17 mouse cellular contexts compared by ENCODE assay signal in genomic region chr8:12489194-12489593, GRCm38 (mm10).
"Had no signal": no experiment of that assay in that cellular context is flagged by ENCODE, and none has a peak within 500 bp of the region (broad histone marks: within the 10 kb centered on the region; RNA-seq: fewer than 3 reads in every experiment).

No protein-coding gene starts in this region.

- H3K4me3 ChIP-seq: neural tube, embryonic 12.5 days; neural tube, embryonic 13.5 days; neural tube, embryonic 15.5 days; stomach, embryonic 15.5 days had no signal

- DNase-seq: retina, postnatal 1 day; right cerebral cortex, adult 18-20 months; right cerebral cortex, postnatal 14 days; right cerebral cortex, postnatal 25 days; right cerebral cortex, postnatal 4 days; spleen, adult 18-20 months; thymus, adult 18-20 months; thymus, adult 2 months; thymus, postnatal 14 days; thymus, postnatal 25 days; thymus, postnatal 36 days; thymus, postnatal 4 days had no signal

- H3K4me2 ChIP-seq: neural tube, embryonic 12.5 days; neural tube, embryonic 13.5 days; neural tube, embryonic 15.5 days; stomach, embryonic 15.5 days had no signal

- H3K27me3 ChIP-seq: stomach, embryonic 15.5 days had no signal

- H3K27ac ChIP-seq: neural tube, embryonic 12.5 days; neural tube, embryonic 13.5 days; neural tube, embryonic 15.5 days; stomach, embryonic 15.5 days; stomach, postnatal 0 days had no signal

- H3K9me3 ChIP-seq: neural tube, embryonic 12.5 days; neural tube, embryonic 13.5 days; neural tube, embryonic 15.5 days; stomach, embryonic 15.5 days had no signal

- H3K36me3 ChIP-seq: neural tube, embryonic 12.5 days; neural tube, embryonic 13.5 days; neural tube, embryonic 15.5 days; stomach, embryonic 15.5 days had no signal

- H3K9ac ChIP-seq: neural tube, embryonic 12.5 days; neural tube, embryonic 13.5 days; neural tube, embryonic 15.5 days; stomach, embryonic 15.5 days had no signal
